Mouse (Mus musculus): ENCODE measurements around the gene Grm7. TPM values are rescaled to one million over a fixed set of nuclear protein-coding genes. Genes with fewer than 3 reads are reported as not detected.

The Grm7 gene
- total RNA-seq, 4 experiments from 2014 or later = 0.12 to 0.22 (median 0.16) TPM

DNA sequence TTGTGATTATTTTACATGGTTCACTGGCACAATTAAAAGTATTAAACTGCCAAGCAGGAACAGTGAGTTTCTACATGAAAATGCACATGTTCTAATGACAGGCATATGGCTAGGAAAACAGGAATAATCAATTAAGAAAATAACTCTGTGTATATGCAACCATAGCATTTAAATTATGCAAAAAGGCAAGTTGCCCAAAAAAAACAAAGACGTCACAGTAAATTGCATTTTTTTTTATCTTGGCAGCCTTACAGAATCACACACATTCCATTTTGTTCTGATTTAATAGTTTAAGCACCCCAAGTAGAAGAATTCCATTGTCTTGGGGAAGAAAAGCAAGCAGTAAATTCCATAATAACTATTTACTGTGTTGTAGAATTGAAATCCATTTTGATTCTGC lies 716.3 kb downstream of the Grm7 start:
- DNase-seq (ENCODE audit: low spot score) = no peak

DNA sequence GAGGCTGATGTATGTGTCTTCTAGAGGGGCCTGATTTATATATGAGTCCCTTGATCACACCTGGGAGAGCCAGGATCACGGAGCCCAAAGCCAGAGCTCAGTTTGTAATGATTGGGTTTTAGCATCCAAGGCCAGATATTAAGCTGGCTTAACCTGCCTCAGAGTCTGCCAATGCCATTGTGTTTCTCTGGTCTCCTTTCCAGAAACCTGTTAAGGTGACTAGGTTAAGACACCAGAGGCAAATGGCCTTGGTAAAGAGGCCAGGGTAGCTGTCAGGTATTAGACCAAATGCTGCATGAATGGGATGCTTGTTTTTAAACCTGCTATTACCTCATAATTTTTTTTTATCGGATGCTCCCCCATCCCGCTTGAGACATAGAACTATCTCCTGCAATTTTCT lies 722.7 kb downstream of the Grm7 start:
- no peak for DNase-seq (ENCODE audit: low spot score)

DNA sequence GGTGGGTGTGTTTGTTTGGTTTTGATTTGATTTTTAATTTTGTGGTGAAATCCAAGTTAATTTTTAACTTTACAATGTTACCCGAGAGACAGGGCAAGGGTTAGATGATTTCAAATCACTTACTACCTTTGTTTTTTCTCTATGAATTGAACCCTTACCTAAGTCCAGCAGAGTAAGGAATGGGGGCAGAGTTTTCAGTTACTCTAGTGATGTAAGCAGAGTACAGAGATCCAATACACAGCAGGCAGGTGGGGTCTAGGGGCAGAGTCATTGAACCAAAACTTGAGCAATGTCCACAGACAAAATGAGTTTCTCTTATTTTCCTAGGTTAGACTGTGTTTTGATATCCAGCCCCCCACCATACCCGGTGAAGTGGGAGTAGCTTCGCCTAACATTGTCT lies 723.2 kb downstream of the Grm7 start:
- DNase-seq (ENCODE audit: low spot score) = no peak

DNA sequence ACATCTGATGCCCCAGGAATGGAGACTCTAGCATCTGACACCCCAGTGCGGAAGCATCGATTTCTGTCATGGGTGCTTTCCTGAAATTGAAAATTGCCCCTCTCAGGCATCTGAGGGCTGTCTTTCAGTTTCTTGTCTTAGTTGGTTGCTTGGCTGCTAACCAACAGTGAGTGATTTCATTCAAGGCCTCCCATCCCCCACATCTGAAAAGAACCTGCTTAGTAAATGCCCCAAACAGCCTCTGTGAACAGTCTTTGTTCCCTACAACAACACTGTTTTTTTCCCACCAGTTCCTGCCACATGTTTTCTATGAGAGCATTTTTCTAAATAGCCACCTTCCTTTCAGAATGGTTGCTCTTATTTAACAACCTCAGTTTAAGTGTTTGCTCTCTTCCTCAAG lies 723.6 kb downstream of the Grm7 start:
- no peak for DNase-seq (ENCODE audit: low spot score)

DNA sequence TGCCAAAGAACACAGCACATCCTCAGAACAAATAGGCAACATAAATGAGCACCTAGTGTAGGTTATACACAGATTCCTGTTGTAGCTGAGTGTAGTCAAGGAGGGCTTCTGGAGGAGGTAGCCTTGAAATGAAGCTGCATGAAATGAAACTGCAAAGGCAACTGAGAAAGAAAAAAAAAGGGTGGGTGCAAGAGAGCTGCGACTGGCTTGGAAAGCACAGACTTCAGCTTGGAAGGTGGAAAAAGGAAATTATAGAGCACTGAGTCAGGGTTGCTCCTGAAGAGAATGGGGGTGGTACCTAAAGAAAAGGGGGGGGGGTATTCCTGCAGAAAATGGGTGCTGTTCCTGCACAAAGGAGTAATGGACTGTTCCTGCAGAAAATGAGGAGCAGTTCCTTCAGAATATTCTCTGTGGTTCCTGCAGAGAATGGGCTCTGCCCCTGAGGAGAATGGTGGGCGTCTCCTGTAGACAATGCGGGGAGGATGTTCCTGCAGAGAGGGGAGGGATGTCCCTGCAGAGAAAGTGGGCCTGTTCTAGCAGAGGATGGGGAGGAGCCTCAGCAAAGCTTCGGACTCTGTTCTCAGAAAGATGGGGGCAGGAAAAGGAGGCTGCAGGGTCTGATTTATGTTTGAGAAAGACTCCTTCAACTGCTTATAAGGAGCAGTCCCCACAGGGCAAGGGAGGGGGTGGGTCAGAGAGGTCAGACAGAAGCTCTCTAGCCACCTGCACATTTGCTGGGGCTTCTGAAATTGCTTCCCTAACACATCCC lies 726.4 kb downstream of the Grm7 start:
- DNase-seq (ENCODE audit: low spot score) = no peak

DNA sequence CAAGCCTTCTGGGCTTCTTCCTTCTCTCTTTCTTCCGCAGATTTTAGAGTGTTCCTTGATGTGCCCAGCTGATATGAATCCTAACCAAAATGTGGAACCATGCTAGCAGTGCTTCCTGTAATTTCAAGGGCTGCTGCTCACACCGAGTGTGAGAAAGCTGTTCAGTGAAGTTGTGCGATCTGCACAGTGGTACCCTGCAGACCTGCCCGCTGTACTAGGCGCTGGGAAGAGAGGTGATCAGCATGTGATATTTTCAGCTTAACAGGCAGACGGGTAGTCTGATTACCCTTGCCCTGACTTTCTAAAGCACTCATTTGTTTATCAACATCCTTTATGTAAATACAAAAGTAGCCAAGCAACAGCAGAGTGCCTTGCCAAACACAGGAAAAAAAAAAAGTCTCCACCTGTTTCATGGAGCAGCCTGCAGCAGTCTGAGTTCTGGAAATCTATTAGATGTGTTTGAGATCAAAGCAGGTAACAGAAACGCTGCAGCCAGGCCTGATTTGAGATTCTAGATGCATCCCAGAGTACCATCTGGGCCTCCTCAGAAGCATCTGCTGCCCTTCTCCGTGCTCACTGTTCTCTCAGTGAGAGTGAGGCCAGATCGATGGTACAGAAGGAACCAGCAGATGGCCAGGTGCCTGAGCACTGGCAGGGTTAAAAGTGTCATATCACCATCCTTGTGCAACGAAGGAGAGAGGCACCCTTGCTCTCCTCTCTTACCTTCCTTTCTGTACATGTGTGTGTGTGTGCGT lies 727.4 kb downstream of the Grm7 start:
- no peak for DNase-seq (ENCODE audit: low spot score)

DNA sequence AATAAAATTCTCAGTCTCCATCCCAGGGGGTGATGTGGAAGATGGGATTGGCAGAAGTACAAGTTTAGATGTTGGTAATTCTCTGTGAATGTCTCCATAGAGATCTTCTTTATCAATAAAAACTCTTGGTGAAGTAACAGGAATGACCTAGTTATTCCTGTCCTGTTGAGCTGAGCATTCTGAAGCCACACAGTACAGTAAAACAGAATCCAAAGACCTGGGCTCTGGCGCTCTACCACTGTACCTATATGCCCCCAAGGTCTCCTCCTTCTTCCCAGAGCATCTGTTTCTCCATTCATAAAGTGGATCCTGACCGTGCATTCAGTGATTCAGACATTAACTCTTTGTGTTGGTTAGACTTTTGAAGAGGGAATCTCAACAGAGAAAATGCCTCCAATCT lies 735.3 kb downstream of the Grm7 start:
- DNase-seq (ENCODE audit: low spot score) = no peak

DNA sequence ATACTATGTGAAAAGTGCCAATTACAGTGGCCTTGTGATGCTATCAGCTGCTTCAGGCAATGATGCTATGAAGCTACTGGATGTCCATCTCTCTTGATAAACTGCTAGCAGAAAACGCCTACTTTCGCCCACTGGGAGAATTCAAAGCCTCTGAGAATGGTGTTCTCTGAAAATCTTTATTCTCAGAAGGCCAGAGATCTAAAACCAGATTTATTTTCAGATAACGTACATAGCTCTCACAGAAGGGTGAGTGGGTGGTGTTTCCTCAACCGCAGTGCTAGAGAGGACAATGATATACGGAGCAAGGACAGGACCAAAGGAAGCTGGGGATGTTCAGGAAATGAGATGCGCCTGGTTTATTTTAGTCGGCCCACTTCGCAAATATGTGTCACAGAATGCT lies 763.4 kb downstream of the Grm7 start:
- DNase-seq (ENCODE audit: low spot score) = no peak

DNA sequence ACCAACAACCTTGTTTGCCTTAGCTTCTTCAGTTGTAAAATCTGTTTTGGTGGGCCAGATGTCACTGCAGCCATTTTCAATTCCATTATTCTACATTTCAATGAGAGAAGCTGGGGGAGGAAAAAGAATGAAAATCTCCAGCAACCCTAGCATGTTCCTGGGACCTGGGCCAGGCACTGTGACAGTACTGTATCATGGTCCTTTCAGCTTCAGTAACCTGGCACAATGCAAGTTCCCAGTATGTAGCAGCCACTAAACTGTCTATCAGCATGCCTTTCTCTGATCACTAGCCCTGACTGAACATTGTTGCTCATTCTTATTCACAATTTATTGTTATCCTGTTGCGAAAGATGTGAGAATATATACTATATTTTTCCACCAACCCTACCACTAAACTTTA lies 779.4 kb downstream of the Grm7 start:
- DNase-seq (ENCODE audit: low spot score) = no peak

DNA sequence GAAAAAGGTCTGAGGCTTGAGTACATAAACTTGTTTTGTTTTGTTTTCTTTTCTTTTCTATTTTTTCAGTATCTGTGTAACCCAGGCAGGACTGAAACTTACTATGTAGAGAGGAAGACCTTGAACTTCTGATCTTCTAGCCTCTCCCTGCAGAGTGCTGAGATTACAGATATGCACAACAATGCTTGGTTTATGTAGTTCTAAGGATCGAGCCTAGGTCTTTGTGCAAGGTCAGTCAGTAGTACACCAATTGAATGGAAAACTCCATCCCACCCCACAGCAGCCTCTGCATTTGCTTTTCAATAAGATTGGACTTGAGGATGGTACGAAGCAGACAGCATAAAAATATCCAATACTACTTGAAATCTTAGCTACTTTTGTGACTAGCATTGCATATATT lies 800.8 kb downstream of the Grm7 start:
- DNase-seq (ENCODE audit: low spot score) = no peak

DNA sequence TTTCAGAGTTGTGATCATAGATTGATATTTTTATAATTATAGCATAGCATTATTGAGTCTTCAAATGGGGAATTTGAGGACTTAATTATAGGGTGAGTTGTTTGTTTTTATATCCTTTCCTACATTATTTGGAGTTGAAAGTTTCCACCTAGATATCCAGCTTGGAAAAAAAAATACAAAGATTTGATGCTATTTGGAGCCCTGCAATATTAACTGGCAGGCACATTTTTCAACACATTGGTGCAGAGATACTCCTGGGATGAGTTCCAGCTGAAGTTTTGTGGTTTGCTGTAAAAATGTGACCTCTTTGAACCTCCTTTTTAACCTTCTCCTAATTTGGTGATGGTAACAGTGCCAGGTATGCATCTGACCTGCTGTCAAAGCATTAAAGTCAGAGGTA lies 802.5 kb downstream of the Grm7 start:
- DNase-seq (ENCODE audit: low spot score) = no peak

DNA sequence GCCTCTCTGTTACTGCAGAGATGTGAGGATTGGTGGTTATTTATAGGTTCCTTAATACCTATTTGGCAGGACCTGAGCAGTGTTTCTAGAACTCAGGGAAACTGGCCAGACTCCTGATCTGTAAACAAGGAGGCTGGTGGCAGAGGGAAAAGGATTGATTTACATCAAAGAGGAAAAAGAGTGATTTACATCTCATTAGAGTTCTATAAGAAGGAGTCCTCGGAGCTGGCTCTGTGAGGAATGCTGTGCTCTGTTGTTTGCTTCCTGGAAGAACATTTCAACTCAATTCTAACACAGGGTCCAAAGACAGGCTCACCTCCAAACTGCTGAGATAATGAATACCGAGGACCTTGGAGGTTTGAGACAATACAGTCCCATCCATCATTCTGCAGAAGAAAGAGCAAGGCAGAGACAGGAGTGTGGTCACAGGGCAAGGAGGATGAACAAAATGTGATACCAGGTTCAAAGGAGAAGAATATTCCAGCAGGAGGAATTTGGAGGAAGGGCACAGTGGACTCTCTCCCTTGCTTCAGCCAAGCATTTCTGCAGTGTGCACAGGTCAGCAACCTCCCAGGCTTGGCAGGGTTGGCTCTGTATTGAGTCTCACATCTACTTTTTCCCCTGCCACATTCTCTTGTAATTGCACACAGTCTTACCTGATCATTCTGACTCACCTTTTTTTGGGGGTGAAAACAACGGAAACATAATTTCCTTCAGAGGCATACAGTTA lies 803.8 kb downstream of the Grm7 start:
- DNase-seq (ENCODE audit: low spot score) = peak; percentile 26

DNA sequence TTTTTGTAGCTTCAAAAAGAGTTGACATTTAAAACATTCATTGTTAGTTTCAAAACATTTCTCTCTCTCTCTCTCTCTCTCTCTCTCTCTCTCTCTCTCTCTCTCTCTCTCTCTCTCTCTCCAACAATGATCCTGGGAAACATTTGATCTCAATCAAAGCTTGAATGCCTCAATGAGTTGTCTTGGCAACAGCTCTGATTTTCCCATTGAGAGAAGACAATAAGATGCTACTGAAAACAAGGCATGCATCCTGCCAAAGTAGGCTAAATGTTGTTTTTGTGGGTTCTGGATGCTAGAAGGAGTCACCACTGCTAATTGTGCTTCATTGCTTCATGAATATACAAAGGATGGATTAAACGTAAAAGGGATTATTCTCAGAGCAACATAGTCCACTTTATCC lies 836.5 kb downstream of the Grm7 start:
- DNase-seq (ENCODE audit: low spot score) = no peak

DNA sequence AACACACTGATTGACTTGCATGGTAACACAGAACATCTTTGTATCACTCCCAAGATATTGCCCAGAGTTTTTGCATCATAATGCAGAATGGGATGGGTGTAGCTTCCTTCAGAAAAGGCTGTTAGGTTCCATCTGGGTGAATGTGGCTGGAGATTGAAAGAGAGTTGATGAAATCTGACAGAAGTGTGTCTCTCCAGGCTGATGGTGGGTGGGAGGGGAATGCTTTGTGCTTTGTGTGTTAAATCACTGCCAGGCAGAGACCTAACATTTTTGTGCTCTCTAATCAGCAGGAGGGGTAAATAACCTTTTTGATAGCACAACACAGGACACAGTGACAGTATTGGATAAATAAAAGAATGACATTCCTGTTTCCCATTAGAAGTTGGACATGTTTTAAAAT lies 840.7 kb downstream of the Grm7 start:
- no peak for DNase-seq (ENCODE audit: low spot score)

DNA sequence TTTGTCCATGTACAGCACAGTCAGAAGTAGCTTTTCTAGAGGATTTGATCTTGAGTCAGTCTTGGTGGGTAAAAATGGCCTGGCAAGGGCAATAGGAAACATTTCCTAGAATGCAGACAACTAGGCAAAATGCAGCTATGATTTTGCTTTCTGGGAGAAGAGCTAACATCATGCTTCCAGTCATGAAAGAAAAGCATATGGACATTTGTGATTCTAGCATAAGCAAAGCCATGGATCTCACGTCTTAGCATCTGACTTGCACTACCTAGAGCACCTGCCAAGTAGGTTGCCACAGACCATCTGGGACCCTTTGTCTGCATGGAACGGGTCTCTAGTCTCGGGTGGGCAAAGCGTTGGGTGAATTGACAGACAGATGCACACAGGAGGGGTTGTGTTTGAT lies 842.2 kb downstream of the Grm7 start:
- no peak for DNase-seq (ENCODE audit: low spot score)

DNA sequence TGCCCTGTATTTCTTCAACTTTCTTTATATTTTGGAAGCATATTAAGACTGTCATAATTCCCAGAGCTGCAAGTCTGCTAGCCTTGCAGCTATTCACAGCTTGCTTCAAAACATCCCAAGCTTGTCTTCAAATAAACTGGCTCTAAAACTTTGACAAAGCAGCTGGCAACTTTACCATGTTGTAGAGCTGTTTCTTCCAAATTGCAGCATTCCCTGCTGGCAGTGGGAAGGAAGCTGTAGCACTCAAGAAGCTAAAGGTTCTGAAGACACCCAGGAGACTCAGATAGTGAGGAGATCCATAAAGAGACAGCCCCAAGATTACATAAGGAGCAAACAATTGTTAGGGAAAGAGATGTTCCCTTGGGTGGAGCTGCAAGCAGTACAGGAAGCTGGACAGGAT lies 846.8 kb downstream of the Grm7 start:
- no peak for DNase-seq (ENCODE audit: low spot score)

DNA sequence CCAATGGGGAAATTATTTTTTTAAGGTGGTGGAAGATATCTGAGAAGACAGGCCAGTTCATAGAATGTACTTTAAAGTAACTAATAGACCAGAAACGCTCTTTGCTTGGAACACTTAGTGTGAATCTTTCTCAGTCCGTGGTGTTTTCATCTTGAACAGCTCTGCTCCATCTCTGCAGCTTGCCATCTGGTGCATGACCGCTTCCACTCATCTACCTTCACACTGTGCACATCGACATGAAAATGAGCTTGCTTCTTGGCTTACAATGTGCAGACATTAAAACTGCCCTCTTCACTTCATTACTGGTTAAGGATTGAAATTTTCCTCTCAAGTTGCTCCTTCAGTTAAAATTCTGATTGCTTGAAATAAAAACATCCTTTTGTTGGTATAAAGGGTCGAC lies 854.2 kb downstream of the Grm7 start:
- no peak for DNase-seq (ENCODE audit: low spot score)

DNA sequence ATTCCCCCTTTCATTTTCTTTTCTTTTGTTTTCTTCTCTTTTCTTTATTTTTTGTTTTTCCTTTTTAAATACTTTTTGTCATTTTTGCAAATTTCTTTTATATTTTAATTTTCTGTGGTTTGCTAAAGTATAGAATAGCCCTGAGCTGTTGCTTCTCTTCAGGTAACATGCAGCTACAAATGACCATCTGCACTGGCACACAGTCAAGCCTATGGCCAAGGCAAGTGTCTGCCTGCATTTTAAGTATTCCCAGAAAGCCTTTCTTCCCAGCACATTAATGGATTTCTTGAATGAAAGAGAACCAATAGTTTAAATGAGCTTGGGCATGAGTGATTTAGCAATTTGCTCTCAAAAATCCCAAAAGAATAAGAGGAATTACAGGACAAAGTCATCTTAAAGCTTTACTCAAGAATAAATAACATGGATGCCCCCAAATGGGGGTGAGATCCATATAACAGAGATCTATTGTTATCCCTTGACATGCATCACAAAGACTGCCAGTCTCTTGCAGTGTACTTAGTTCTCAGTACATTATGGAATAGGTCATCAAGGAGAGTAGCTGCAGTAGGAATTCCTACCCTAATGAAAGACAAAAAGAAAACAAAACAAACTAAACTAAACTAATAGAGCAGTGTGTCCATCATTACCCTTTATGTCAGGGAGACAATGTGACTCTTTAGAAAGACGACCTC lies 865.5 kb downstream of the Grm7 start:
- DNase-seq (ENCODE audit: low spot score) = no peak

DNA sequence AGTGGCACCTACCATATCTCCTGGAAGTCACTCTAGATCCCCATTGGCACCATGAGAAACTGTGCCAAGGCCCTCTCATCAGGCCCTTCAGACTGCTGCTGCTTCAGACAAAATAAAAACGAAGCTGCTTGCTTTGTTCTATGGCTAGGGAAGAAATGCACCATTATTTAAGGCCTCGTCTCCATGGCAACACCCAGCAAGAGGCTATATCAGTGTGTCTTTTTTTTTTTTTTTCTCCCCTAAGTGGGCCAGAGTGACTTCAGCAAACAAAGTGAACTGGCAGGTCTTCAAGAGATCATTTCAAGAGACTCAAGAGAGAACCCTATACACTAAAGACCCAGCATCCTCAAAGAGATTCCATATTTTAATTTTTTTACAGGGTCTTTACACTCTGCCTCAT lies 867.0 kb downstream of the Grm7 start:
- no peak for DNase-seq (ENCODE audit: low spot score)

DNA sequence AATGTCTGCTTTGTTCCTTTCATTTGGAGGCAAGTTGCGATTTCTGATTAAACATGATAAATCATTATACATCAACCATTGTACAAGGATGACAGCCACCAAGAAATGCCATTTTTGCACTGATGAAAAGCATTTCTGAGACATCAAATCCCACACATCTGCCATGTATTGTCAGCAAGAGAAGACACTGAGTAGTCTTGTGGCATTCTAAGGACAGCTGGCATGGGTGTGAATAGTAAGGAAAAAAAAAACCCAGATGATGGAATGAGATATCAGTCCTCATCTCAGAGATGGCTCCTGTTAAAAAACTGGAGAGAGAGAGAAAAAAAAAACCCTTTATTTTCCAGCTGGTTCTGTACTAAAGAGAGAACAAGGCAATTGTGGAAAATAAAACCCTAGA lies 875.8 kb downstream of the Grm7 start:
- no peak for DNase-seq (ENCODE audit: low spot score)

DNA sequence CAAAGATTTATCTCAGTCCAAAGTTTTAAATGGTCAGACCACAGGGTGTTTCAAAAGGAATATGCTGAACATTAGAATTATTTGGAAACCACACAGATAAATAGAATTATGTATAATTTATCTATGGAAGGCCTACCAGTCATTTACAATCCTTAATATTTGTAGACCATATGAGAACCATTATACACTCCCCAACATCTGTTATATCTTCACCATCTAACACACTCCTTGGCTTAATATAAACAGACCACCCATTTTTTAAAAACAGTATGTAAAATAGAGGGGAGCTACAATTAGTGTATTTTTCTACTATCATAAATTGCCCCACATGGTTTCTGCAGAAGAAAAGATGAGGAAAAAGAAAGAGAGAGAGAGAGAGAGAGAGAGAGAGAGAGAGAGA lies 876.7 kb downstream of the Grm7 start:
- DNase-seq (ENCODE audit: low spot score) = no peak

DNA sequence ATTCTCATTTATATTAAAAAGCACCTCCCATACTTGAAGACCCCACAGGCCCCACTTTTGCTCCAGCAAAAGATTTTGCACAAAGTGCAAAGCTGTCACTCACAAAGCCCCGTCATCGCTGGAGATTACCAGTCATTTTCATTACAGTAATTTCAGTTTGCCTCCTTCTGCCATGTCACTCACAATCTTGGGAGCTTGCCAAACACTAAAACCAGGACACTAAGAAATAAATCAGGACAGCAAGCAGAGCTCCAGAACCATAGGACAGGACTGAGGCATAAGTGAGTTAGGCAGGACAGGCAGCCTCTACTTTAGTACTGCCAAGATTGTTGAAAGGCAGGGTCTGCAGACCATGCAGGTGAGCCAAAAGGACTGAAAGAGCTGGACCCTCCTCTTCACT lies 884.6 kb downstream of the Grm7 start:
- DNase-seq (ENCODE audit: low spot score) = no peak

All from heart, adult 8-10 months (tissue).